Mouse (Mus musculus) adrenal gland, adult 8-10 months (tissue): ENCODE results near the gene Inhbe. TPM values are rescaled to one million over a fixed set of nuclear protein-coding genes. Genes with fewer than 3 reads are reported as not detected.

Experiments used
- DNase-seq: peaks from one replicate; pipeline ENCODE4 v3.0.0; 2022
- total RNA-seq, 4 experiments: library from RNA; stranded (reverse); gene quantifications; 2 replicates each; pipeline ENCODE4 v1.2.4; 2022

Gene Inhbe
- under 1 TPM in 1 of 4 experiments, not detected in 3; 0.11 TPM for total RNA-seq

DNA sequence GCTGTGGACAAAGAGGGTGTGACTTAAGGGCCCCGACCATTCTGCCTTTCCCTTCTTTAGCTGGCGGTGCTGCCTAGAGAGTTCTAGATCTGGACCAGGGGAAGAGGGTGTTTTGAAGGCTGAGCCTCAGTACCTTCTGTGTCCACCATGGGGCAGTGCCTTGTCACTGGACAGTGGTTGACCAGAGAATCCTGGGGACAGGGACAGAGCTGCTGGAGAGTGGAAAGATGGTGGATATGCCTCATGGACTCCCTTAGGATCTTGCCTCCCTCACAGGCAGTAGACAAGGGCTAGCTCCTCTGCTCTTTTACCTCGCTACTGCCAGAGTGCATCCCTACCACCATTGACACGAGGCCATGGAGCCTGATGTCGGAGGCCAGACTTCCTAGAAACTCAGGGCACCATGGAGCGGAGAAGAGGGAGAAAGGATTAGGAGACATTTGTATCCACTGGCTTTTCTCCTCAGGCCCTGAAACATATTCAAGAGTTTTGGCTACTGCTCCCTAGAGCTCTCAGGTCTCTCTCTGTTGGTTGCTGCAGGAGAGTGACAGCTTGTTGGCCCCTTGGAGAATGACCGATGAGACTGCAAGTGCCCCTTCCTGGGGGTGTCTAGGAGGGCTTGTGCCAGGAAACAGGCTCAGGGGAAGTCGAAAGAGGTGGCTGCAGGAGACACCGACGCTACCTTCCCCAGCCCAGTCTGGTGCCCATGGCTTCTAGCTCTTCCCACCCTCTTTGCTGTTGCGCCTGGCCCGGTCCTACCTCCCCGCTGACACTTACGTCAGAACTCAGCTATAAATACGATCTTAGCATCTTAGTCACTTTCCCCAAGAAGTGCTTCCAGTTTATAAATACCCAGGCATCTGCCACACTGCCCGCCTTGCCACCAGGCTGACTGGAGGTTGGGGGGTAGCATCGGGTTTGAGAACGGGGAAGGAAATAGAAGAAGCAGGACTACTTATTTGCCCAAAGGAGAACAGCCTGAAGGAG is at the start of gene Inhbe:
TSS of gene Inhbe (minus strand) at position 503 of the 987 bp plus-strand sequence.
- DNase-seq: no peak

DNA sequence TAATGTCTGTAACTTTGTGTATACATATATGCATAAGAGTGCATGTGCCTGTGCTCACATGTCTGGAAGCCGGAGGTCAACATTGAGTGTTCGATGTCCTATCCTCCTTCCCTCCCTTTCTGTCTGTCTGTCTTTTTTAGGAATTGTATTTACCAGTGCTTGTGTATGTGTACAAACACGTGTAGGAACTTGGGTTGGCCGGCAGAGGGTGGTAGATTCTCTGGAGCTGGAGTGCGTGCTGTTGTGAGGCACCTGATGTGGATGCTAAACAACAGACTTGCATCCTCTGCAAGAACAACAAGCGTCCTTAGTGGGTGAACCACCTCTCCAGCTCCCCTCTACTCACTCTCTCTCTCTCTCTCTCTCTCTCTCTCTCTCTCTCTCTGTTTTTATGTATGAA is 37.6 kb upstream of the Inhbe start:
- no peak for DNase-seq

DNA sequence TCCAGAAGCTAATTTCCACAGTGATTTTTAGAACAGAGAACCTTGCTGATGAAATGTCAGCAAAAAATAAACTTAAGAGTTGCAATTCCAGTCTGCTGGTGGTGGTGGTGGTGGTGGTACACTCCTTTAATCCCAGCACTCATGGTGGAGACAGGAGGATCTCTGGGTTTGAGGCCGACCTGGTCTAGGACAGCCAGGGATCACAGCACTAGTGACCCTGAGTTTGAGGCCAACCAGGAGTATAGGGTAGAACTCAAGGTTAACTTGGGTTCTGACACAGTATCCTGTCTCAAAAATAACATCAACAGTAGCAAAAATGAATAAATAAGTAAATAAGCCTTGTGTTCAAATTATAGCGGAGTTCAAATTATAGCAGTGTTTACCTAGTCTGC is 27.5 kb upstream of the Inhbe start:
- no peak for DNase-seq

DNA sequence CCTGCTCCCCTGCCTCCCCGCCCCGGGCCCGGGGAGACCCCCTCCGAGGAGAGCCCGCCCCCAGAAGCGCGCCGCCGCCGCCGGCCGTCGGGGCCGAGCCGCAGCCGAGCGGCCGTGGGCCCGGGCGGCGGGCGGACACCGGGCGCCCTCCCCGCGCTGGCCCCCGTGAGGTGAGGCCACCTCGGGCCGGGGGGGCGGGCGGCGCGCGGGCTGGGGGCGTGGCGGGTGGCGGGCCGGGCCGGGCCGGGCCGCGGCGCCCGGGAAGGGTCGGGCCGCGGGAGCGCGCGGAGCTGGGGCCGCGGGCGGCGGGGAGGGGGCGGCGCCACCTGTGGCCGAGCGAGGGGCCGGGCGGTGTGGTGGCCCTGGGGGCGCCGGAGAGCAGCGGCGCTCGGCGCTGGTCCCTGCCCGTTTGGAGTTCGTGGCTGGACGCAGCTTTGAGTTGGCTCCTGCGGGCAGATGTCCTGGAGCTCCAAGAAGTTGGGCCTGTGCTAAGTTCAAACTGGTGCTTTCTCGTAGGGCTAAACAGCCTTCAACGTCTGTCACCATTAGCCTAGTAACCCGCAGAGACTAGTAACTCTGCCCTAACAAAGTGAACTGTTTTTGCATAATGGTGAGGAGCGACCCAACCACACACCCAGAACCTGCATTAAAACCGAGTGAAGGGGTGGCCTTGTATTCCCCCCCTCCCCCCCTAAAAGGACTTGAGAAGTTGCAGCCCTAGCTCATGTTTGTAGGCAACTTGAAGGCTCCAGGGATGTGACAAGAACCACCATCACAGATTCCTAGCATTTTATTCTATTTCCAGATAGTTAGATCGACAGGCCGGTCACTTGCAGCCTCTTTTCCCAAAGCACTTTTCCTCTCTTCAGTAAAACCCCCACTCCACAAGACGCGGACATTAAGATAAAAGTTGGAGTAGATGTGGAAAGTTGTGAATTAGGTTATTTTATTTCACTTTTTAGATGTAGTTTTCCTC is 26.8 kb upstream of the Inhbe start:
- DNase-seq: peak; percentile 36

DNA sequence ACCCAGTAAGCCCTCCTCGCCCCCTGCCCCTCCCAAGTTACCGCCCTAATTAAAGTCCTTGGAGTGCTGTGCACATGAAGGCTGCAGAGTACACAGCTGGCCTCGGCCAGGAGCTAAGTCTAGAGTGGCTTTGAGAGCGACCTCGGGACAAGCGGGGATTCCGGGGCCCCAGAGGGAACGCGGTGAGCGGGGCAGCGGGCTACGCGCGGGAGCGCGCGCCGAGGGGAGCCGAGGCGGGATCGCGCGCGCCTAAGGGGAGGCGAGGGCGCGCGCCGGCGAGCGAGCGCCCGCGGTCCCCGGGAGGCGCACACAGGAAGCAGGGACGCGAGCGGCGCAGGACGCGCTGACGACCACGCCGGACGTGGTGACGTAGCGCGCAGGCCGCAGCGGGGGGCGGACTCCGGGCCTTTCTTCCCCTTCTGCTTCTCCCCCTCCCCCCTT is 26.1 kb upstream of the Inhbe start, which contains the start of gene R3hdm2:
TSS of gene R3hdm2 (plus strand) at position 77 of the 441 bp plus-strand sequence.
- peak; percentile 85 for DNase-seq

DNA sequence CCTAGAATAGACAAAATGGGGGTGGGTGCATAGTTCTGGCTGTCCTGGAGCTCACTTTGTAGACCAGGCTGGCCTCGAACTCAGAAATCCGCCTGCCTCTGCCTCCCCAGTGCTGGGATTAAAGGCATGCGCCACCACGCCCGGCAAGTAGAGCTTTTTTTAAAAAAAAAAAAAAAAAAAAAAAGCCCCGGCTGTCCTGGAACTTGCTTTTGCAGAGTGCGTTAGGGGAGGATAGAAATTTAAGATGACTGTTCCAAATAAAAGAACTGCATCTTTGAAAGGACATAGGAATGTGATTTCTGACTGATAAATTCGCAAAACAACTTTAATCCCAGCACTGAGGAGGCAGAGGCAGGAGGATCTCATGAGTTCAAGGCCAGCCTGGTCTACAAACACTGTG is 25.4 kb upstream of the Inhbe start:
- DNase-seq: no peak

DNA sequence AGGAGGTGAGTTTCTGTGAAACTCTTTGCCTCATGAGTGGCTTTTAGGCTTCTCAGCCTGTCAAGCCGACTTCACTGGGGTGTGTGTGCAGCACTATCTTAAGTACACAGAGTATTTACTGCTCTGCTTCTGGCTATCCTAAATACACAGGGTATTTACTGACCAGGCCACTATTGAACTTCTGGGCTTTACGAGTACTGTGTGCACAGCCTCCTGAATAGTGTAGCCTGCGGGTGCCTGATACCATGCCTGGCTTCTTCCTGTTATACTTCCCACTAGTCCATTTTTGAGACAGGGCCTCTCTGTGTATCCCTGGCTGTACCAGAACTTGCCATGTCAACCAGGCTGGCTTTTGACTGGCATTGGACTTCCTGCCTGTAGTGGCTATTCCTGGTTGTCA is 23.5 kb upstream of the Inhbe start:
- no peak for DNase-seq

DNA sequence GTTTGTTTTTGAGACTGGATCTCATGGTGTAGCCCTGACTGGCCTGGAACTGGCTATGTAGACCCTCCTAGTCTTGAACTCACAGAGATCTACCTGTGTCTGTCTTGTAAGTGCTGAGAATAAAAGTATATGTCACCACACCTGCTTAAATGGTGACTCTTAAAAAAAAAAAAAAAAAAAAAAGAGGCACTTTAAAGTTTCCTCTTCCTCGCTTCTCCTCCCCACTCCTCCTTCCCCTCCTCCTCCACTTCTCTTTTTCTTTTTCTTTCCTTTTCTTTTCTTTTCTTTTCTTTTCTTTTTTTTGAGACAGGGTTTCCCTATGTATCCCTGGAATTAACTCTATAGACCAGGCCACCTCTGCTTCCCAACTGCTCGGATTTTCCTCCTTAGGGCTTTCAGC is 16.8 kb upstream of the Inhbe start:
- DNase-seq: no peak

DNA sequence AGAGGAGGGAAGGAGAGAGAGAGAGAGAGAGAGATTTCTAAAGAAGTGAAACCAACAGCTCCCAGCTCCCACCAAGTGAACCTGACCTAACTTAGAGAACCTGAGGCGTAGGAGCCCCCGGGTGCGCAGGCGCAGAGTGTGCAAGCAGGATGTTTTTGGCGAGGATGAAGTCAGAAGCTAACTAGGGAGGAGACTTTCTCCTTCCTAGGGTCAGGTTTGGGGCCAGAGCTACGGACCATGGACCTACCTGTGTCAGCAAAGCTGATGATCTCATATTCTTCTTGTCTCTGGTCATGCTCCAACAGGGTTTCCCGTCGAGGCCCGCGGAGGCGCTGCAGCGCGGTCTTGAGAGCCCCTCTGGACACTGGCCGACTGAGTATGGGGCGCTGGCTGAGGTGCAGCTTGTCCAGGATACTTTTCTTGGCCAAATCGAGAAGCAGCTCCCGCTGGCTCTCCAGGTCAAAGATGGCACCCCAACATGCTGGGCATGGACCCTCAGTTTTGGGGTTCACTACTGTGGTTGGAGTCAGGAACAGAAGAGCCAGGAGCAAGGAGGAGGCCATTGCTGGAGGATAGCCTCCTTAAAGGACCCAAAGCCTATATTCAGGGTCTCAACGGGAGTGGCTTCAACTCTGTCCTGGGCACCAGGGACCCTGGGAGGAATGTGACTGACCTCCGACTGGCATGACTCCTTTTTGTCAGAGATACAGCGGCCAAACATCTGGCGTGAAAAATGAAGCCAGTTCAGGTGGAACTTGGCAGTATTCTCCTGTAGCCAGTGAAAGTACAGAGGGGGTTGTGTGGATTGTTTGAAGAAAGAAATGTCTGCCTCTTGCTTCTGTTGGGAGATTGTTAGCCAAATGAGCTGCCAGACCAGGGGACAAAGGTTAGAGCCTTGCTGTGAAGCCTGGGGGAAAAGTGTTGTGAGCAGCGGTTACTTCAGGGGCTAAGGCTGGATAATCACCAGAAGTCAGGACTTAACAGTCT is 15.9 kb upstream of the Inhbe start, which contains the start of gene Inhbc:
TSS of gene Inhbc (minus strand) at position 598 of the 987 bp plus-strand sequence.
- DNase-seq: no peak

DNA sequence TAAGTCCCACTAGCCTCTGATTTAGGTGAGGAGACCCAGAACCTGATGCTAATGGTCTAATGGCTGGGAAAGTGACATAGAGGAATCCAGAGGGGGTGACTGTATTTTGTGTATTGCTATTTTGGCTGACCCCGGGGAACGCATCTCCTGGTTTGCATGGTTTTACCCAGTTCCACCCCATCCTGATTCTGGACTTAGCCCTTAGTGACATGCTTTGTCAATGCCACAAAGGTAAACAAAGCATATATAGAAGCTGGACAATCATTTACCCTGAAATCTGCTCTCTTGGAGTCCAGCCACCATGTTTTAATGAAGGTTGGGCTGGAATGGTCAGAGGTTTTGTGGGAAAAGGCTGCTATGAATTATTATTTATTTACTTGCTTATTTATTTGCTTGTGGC is 14.1 kb upstream of the Inhbe start:
- no peak for DNase-seq

DNA sequence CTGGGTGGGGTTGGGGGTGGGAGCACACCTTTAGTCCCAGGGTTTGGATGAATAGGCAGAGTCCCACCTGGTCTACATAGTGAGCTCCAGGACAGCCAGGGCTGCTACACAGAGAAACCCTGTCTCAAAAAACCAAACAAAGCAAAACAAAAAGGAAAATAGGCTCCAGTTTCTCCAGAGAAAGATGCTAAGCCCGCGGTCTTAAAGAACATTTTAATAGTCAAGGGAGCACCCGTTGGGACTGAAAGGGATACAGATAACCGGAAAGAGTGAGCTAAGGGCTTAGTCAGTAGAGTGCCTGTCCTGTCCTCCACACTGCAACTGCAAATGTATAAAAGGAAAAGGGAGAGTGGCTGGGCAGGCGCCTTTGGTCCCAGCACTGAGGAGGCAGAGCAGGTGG is 12.9 kb upstream of the Inhbe start:
- DNase-seq: no peak

DNA sequence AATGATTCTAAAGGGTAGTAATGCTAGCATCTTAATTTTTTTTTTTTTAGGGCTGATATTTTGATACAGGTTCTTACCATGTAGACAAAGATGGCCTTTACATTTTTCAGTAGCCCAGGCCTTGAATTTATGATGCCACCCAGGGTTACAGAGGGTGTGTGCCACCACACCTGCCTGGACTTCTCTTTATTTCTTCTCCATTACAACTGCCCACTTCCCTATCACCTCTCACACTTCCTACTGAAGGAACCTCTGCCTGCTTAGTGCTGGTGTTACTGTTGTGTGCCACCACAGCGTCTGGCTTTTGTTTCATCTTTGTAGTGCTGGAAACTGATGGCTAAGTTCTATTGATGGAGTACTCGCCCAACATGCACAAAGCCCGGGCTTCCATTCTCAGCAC is 6.5 kb upstream of the Inhbe start:
- no peak for DNase-seq

DNA sequence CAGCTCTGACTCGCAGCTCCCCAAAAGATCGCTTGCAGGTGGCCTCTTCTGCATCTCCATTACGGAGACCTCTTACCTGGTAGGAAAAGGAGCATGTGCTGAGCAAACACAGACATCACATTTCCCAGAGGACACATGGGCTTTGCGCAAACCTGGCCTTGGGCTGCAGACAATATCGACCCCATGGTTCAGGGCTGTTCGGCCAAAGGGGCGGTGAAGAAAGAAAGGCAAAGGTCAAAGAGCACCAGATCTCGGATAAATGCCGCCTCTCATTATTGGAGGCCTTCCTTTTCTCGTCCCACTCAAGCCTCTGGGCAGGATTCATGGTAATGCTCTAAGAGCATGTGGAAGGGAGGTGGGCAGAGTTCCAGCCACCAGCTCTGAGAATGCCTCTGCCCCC is 1.1 kb upstream of the Inhbe start:
- no peak for DNase-seq

DNA sequence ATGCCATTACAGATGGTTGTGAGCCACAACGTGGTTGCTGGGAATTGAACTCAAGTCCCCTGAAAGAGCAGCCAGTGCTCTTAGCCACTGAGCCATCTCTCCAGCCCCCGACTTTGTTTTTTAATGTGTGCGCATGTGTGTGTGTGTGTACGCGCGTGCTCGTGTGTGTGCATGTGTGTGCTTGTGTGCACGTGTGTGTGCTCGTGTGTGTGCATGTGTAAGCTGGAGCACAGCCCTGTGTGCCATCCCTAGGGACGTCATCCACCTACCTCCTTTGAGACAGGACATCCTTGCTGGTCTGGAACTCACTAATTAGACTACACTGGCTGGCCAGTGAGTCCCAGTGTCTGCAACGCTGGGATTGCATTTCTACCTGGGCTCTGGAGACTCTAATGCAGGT is 1.4 kb downstream of the Inhbe start:
- no peak for DNase-seq

DNA sequence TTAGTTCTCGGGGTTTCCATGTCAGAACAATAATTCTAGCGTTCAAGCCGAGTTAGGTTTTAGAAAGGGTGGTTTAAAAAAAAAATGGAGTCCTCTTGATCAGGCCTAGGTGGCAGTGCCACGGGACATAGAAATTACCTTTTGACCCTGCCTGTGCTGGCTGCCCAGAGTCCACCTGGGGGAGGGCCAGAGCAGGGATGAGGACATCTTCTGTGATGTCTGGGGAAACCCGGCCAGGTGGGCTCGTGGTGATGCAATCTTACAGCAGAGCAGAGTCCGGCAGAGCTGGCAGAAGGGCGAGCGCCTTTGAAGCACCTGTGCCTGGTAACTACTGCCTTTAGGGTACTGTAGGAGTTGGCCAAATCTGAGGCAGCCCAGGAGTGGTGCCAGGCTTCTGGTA is 2.0 kb downstream of the Inhbe start:
- DNase-seq: no peak

DNA sequence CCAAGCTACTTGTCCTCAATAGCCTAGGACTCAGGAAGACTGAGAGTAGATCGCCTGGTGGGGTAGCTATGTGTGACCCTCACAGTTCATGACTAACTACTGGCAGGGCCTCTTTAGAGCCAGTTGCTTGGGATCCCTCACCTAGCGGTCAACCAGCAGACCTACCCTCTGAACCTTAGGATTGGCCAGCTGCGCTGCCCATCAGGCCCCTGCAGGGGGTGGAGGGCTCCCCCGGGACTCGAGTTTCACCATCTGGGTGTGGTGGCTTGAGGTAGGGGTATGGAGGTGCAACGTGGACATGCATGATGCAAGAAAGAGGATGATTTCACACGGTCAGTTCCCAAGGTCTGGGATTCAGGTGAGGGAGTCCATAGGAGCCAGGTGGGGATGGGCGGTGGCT is 2.5 kb downstream of the Inhbe start:
- no peak for DNase-seq

DNA sequence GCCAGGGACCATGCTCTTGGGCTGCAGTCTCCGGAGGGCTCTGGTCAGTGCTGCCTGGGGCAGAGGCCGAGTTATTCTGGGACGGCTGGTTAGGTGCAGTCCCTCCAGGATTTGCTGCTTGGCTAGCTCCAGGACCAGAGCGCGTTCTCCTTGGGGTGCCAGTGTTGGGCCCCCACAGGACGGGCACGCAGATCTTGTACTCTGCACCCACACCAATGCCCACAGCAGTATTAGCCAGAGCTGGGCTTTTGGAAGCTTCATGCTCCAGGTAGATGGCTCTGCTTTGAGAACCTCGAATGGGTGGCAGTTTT is 3.0 kb downstream of the Inhbe start:
- DNase-seq: no peak

DNA sequence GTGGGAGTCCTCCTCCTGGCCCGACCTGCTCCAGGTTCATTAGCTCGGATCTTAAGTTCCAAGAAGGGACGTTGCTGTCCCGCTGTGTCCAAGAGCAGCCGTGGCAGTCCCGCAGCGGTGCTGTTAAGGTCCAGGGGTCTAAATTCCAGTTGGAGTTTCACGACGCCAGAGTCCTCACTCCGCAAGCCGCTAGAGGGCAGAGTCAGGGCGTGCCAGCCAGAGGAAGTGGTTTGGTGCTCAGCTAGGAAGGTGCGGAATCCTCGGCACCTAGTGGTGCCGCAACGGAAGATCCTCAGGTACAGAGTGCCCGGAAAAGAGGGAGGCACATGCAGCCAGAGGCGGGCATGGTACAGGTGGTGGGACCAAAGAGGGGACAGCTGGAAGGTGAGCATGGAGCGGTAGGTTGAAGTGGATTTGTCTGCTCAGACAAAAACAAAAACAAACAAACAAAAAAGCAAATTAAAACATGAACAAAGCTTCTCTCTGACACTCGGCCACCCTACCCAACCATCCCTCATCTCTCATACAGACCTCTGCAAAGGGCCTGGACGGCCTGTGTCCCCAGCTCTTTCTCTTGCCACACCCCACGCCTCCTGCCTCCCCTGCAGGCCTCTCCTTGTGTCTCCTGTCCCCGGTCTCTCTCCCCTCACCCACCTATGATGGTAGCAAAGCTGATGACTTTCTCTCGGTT is 3.5 kb downstream of the Inhbe start:
- DNase-seq: no peak

DNA sequence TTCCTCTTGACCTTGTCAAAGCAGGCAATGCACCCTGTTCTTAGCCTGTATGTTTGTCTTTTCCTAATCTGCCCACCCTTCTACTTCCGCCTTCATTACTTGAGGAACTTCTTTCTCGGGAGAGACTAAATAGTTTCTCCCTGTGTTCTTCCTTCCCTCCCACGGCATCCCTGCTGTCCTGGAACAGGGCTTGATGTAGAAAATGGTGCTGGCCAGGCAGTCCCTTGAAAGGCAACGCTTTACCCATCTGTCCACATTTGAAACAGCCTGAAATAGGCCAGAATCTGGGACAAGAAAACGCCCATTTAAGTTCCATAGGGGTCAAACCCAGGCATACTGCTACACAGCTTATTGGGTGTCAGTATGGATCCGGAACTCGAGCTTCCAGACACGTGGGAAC is 4.4 kb downstream of the Inhbe start:
- no peak for DNase-seq

DNA sequence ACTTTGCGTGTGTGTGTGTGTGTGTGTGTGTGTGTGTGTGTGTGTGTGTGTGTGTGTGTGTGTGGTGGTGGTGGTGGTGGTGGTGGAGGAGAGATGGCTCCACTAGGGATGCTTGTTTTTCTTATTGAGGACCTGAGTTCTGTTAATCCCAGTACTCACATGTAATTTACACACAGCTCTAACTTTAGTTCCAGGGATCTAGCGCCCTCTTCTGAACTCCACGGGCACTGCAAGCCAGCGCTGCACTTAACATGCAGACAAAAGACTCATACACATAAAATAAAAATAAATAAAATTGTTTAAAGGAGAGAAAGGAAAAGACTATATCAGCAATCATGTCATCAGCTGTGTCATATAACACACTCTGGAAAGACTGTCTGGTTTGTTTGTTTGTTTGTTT is 5.3 kb downstream of the Inhbe start:
- DNase-seq: no peak

DNA sequence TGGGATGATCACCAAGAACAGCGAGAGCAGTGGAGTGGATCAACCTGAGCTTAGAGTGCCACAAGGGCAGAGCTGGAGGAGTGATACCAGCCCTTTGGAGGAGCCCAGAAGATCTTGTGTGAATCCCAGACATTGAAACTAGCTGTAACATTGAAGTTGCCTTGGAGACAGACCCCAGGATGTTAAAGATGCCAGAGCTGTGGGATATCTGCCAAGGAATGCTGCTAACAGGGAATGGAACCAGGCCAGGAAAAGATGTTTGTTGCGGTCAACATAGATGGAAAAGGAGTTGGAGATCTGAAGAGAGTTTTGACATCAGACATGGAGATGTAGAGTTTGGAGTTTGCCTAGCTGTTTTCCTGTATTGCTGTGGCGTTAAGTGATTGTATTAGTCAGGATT is 8.0 kb downstream of the Inhbe start:
- DNase-seq: no peak
